Mouse (Mus musculus) small intestine, adult 2 months (tissue): ENCODE data around the gene Cpa5. TPM values are rescaled to one million over a fixed set of nuclear protein-coding genes. Genes with fewer than 3 reads are reported as not detected.

ENCODE experiments used
- H3K27ac ChIP-seq: fragments of 200-500 bp; 2 replicates; pipeline ENCODE4 v1.5.1; 2012; ENCODE audit warnings: low read depth, low read length, control low read depth, inconsistent platforms; ENCODE audit not compliant: insufficient read depth
- H3K27me3 ChIP-seq: fragments of 200-500 bp; 2 replicates; pipeline ENCODE4 v1.6.1; 2012; ENCODE audit warnings: mild to moderate bottlenecking, moderate library complexity, low read length, inconsistent platforms; ENCODE audit not compliant: control insufficient read depth, insufficient read depth
- H3K36me3 ChIP-seq: fragments of 200-500 bp; 2 replicates; pipeline ENCODE4 v1.6.1; 2012; ENCODE audit warnings: mild to moderate bottlenecking, low read length, control low read depth, inconsistent platforms; ENCODE audit not compliant: control insufficient read depth, insufficient read depth
- H3K4me1 ChIP-seq: fragments of 200-500 bp; 2 replicates; pipeline ENCODE4 v1.6.1; 2012; ENCODE audit warnings: low read length, inconsistent platforms, mixed read lengths; ENCODE audit not compliant: control insufficient read depth, insufficient read depth, insufficient read length
- H3K4me3 ChIP-seq: fragments of 200-500 bp; 2 replicates; pipeline ENCODE4 v1.5.1; 2012; ENCODE audit warnings: low read depth, mild to moderate bottlenecking, control low read depth, inconsistent platforms, low read length, moderate library complexity
- CTCF ChIP-seq: fragments of 200-500 bp; IDR thresholded peaks from 2 replicates; pipeline ENCODE4 v1.5.1; 2012; ENCODE audit warnings: low read depth, mild to moderate bottlenecking, control low read depth, inconsistent platforms, low read length, moderate library complexity, mixed read lengths; ENCODE audit not compliant: insufficient replicate concordance, insufficient read length; ENCODE audit errors: extremely low read depth
- POLR2A ChIP-seq: fragments of 200-500 bp; IDR thresholded peaks from 2 replicates; pipeline ENCODE4 v1.6.1; 2012; ENCODE audit warnings: low read depth, mild to moderate bottlenecking, control low read depth, inconsistent platforms, low read length, moderate library complexity
- WGBS: fragments of 180-500 bp; shearing (Covaris S2); methylation state at CpG from one replicate; pipeline ENCODE4 v1.1.7; 2018; 5-methylcytosine and 5-hydroxymethylcytosine counted together
- polyA plus RNA-seq: library from polyadenylated mRNA; depleted of rRNA; stranded (reverse); fragments of >200 nt; gene quantifications from 2 replicates; pipeline ENCODE4 v1.2.3, GENCODE M21; 2012

The Cpa5 gene
- polyA plus RNA-seq, 1 experiment: not detected

DNA sequence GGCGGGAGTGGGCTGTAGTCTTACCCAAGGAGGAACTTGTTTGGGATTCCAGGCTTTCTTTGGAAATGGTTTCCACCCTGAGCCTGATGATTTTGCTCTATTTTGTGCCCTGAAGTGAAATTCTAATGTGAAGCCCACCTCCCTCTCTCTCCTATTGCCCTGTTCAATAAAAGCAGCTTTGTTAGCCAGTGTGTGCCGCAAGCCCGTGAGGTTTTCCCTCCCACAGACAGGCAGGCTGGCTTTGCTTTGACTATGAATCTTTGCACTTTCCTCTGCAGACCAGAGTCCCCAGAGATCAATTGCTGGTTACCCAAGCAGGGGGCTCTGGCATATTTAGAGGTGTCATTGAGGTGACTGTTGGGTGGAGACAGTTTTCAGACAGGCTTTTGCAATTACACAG lies 33.7 kb downstream of the Cpa5 start:
- TF ChIP-seq CTCF (no peak), POLR2A (no peak)
- no peaks in the 10 kb centered on the region for H3K36me3 ChIP-seq
- WGBS: 90% methylated on average over 3 of the region's 3 CpGs
- peaks cover 8% of the 10 kb centered on the region; the same call in 1 of the 2 replicates for H3K4me1 ChIP-seq
- no peaks in the 10 kb centered on the region for H3K27me3 ChIP-seq
- no peak overlapping the region for H3K4me3 ChIP-seq
- H3K27ac ChIP-seq: no peak overlapping the region

- WGBS: 90% methylated on average over 6 of the region's 6 CpGs
- Histone ChIP-seq H3K4me3 (no peak overlapping the region), H3K27ac (no peak overlapping the region), H3K4me1 (peaks cover 8% of the 10 kb centered on the region; the same call in 1 of the 2 replicates), H3K36me3 (no peaks in the 10 kb centered on the region), H3K27me3 (no peaks in the 10 kb centered on the region)
- TF ChIP-seq CTCF (no peak), POLR2A (no peak)
Observed at GRCm38 (mm10) chr6:30645379-30645778, 34.6 kb downstream of the Cpa5 start.

GRCm38 (mm10) chr6:30649651-30650296 lies 39.0 kb downstream of the Cpa5 start:
- TF ChIP-seq CTCF: no peak
- TF ChIP-seq POLR2A: no peak
- Histone ChIP-seq H3K36me3 (no peaks in the 10 kb centered on the region), H3K4me1 (peaks cover under 1% of the 10 kb centered on the region; the same call in 1 of the 2 replicates), H3K4me3 (no peak overlapping the region), H3K27me3 (no peaks in the 10 kb centered on the region), H3K27ac (no peak overlapping the region)
- WGBS: 79% methylated on average over 11 of the region's 11 CpGs

DNA sequence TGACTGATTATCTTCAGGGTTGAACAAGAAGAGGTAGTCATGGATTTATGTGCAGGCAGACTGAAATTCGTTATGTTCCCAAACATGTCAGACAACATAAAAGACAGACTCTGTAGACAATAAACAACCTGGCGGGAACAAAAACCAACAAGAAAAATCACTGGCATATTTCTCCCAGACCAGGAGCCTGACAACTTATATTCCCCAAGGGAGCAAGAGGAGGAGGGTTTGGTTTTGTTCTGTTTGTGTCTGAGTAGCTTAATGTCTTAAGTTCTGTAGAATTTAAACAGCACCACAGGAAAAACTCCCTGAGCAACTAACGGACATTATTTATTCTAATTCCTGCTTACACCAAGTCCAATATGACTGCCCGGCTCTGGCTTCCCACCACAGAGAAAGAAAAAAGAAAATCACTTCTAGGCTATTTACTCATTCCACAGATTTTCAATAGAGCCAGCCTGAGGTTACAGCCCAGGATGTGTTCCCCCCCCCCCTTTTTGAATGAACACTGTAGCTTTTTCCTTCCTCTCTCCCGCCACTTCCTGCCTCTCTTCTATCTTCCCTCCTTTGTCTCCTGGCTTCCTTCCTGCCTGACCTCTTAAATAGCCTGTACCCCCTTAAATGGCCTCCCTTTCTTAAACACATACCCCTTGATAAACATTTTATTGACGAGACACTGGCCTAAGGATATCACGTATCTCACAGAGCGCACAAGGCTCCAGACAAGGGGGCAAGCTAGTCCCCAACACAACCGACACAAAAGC lies 41.8 kb downstream of the Cpa5 start:
- 83% methylated on average over 9 of the region's 9 CpGs for WGBS

DNA sequence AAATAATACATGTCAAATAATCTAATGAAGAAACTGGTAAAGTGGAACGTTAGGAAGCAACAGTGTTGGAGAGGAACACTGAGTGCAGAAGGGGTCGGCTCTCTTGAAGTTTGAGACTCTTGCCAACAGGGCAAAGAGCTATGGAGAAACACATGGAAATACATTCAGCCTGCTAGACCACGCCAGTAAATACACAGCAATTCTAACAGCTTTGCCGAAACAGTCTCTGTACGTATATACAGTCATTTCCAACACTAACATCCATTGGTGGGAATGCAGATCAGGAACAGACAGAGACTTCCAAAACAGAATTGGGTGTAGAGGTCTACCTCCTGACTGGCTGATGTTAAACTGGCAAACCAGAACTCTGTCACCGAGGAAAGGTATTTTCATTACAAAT lies 42.7 kb downstream of the Cpa5 start:
- Histone ChIP-seq H3K4me3 (no peak overlapping the region), H3K27ac (no peak overlapping the region), H3K4me1 (no peaks in the 10 kb centered on the region), H3K36me3 (peaks cover 1% of the 10 kb centered on the region; the same call in 1 of the 2 replicates), H3K27me3 (no peaks in the 10 kb centered on the region)
- WGBS: 89% methylated on average over 6 of the region's 6 CpGs
- no peak for TF ChIP-seq POLR2A
- TF ChIP-seq CTCF: no peak

More for the DNA sequence above, 41.8 kb downstream of the Cpa5 start:
- Histone ChIP-seq H3K36me3 (no peaks in the 10 kb centered on the region; the same call in 1 of the 2 replicates), H3K27me3 (no peaks in the 10 kb centered on the region), H3K27ac (no peak overlapping the region), H3K4me3 (no peak overlapping the region), H3K4me1 (no peaks in the 10 kb centered on the region)
- no peak for TF ChIP-seq POLR2A
- TF ChIP-seq CTCF: no peak

DNA sequence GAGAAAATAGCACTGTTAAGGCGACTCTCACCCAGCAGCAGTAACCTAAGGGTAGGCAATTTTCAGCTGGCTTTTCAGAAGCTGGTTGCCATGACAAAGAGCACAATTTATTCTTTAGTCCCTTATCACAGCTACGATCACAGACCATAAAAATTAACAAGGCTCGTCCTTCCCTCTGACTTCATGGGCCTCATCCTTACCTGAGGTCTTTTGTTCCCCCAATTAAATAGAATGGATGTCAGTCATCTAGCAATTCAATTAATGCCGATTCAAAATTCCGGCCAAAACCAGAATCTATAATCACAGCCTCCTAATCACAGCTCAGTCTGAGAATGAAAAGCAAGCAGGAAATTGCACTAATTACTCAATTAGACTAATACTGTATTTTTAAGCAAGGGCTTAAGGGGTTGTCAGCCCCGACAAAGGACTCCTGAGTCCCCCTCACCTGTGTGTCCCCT lies 43.6 kb downstream of the Cpa5 start:
- Histone ChIP-seq H3K27me3 (no peaks in the 10 kb centered on the region), H3K4me3 (no peak overlapping the region), H3K36me3 (peaks cover 1% of the 10 kb centered on the region; the same call in 1 of the 2 replicates), H3K27ac (no peak overlapping the region), H3K4me1 (no peaks in the 10 kb centered on the region)
- no peak for TF ChIP-seq POLR2A
- no peak for TF ChIP-seq CTCF
- WGBS: 68% methylated on average over 6 of the region's 6 CpGs

DNA sequence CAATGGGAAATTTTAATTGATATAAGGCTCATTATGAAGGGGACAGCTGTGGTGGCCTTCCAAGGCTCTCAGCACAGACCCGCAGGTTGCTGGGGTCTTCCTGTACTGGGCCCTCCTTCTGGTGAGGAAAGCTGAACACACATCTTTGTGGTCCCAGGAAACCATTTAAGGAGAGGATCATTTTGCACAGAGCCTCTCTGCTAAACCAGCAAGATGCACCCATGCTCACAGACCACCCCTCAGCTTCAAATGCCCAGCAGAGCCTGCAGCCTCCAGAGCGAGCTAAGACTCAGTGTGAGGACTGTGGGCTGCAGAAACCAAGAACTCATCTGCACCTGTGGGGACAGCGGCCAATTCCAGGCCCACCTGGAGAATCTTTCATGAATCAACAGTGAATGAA lies 44.1 kb downstream of the Cpa5 start:
- 93% methylated on average over 3 of the region's 3 CpGs for WGBS
- no peak overlapping the region for H3K27ac ChIP-seq
- H3K27me3 ChIP-seq: no peaks in the 10 kb centered on the region
- TF ChIP-seq POLR2A (no peak), CTCF (no peak)
- H3K4me1 ChIP-seq: no peaks in the 10 kb centered on the region
- H3K4me3 ChIP-seq: no peak overlapping the region
- peaks cover 1% of the 10 kb centered on the region; the same call in 1 of the 2 replicates for H3K36me3 ChIP-seq
